Mouse (Mus musculus): ENCODE measurements around the gene Snrpa1. TPM values are rescaled to one million over a fixed set of nuclear protein-coding genes. Genes with fewer than 3 reads are reported as not detected.

The Snrpa1 gene
- total and polyA plus RNA-seq, 3 experiments, result 188 to 318 (median 260) TPM

- H3K9ac ChIP-seq (ENCODE audit: control insufficient read depth, low read depth, low read length, poor library complexity, severe bottlenecking), result no peak overlapping the region
Measured at GRCm38 (mm10) chr7:66084546-66084945, 25.7 kb downstream of the Snrpa1 start.

DNA sequence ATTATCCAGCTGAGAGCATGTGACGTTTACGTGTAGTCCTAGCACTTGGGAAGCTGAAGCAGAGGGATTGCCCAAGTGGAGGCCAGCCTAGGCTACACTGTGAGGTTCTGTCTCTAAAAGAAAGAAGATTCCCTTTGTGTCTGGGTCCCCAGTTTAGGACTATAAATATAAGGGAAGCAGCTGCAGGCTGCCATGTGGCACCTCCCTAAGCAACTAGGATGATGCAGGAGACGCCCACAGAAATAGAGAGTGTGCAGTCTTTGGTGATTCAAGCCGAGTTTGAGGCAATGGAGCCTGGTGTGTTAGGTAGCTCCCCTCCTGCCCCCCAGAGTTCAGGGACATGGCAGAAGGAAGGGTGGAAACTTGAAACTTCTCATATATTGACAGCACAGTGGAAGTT is 28.8 kb downstream of the Snrpa1 start:
- Histone ChIP-seq H3K27me3 (ENCODE audit: control insufficient read depth in 1 of 2, insufficient read depth in 2 of 2, low read length in 2 of 2) (no peaks in the 10 kb centered on the region), H3K9me3 (replicated peaks; ENCODE audit: insufficient read depth, low read length) (no peaks in the 10 kb centered on the region), H3K4me3 (ENCODE audit: control insufficient read depth in 1 of 2, insufficient read depth in 1 of 2, low read depth in 2 of 2, low read length in 2 of 2) (no peak overlapping the region), H3K9ac (ENCODE audit: control insufficient read depth, low read depth, low read length, poor library complexity, severe bottlenecking) (no peak overlapping the region), H3K4me1 (ENCODE audit: control insufficient read depth in 1 of 2, insufficient read depth in 2 of 2, low read length in 2 of 2) (no peaks in the 10 kb centered on the region), H3K36me3 (ENCODE audit: control insufficient read depth in 1 of 2, insufficient read depth in 2 of 2, low read length in 2 of 2) (peaks cover 0 to 15% of the 10 kb centered on the region in 2 experiments; a peak in 2 of 4 replicates), H3K27ac (ENCODE audit: control insufficient read depth, low read depth, low read length) (no peak overlapping the region), H3K79me2 (ENCODE audit: control insufficient read depth, insufficient read depth, low read length, poor library complexity) (no peaks in the 10 kb centered on the region)
- TF ChIP-seq TBP (IDR thresholded peaks at IDR 0.05; ENCODE audit: low read depth, low read length) (no peak), RAD21 (IDR thresholded peaks at IDR 0.05; ENCODE audit: low read depth, low read length) (no peak), POLR2A (IDR thresholded peaks at IDR 0.05; ENCODE audit: control insufficient read depth in 1 of 2, insufficient read depth in 1 of 2, low read depth in 1 of 2, low read length in 2 of 2, poor library complexity in 1 of 2) (no peak), MYB (IDR thresholded peaks at IDR 0.05; ENCODE audit: low read depth, low read length) (no peak), ETS1 (IDR thresholded peaks at IDR 0.05; ENCODE audit: low read depth, low read length) (no peak), BHLHE40 (IDR thresholded peaks at IDR 0.05; ENCODE audit: borderline replicate concordance, low read depth, low read length) (no peak), TAL1 (IDR thresholded peaks at IDR 0.05; ENCODE audit: low read length) (no peak), EP300 (IDR thresholded peaks at IDR 0.05; ENCODE audit: low read depth in 1 of 2, low read length in 2 of 2) (no peak), NRF1 (IDR thresholded peaks at IDR 0.05; ENCODE audit: insufficient read depth, low read depth, low read length, poor library complexity, severe bottlenecking) (no peak), USF1 (IDR thresholded peaks at IDR 0.05; ENCODE audit: low read depth, low read length) (no peak), MAFK (IDR thresholded peaks at IDR 0.05; ENCODE audit: borderline replicate concordance, low read depth, low read length) (no peak), CHD1 (IDR thresholded peaks at IDR 0.05; ENCODE audit: low read depth, low read length) (no peak), GABPA (IDR thresholded peaks at IDR 0.05; ENCODE audit: low read depth, low read length) (no peak), UBTF (IDR thresholded peaks at IDR 0.05; ENCODE audit: borderline replicate concordance, insufficient read depth, low read depth, low read length) (no peak), ELF1 (IDR thresholded peaks at IDR 0.05; ENCODE audit: low read depth, low read length) (no peak), CTCF (IDR thresholded peaks at IDR 0.05 in 2 of 3, conservative IDR thresholded peaks at IDR 0.05 in 1 of 3; ENCODE audit: control insufficient read depth in 1 of 3, insufficient read depth in 1 of 3, low read depth in 2 of 3, low read length in 3 of 3, poor library complexity in 1 of 3, severe bottlenecking in 1 of 3) (no peak)
- DNase-seq (ENCODE audit: low read depth, low spot score), result no peak

More at GRCm38 (mm10) chr7:66084546-66084945, 25.7 kb downstream of the Snrpa1 start:
- Histone ChIP-seq H3K4me3 (ENCODE audit: control insufficient read depth in 1 of 2, insufficient read depth in 1 of 2, low read depth in 2 of 2, low read length in 2 of 2) (no peak overlapping the region), H3K4me1 (ENCODE audit: control insufficient read depth in 1 of 2, insufficient read depth in 2 of 2, low read length in 2 of 2) (peaks cover 0 to 2% of the 10 kb centered on the region in 2 experiments; a peak in 1 of 4 replicates), H3K79me2 (ENCODE audit: control insufficient read depth, insufficient read depth, low read length, poor library complexity) (peaks cover 4% of the 10 kb centered on the region), H3K27me3 (ENCODE audit: control insufficient read depth in 1 of 2, insufficient read depth in 2 of 2, low read length in 2 of 2) (no peaks in the 10 kb centered on the region), H3K9me3 (replicated peaks; ENCODE audit: insufficient read depth, low read length) (no peaks in the 10 kb centered on the region), H3K27ac (ENCODE audit: control insufficient read depth, low read depth, low read length) (no peak overlapping the region), H3K36me3 (ENCODE audit: control insufficient read depth in 1 of 2, insufficient read depth in 2 of 2, low read length in 2 of 2) (peaks cover 7 to 19% of the 10 kb centered on the region in 2 experiments)
- no peak for DNase-seq (ENCODE audit: low read depth, low spot score)
- TF ChIP-seq POLR2AphosphoS2 (IDR thresholded peaks at IDR 0.05; ENCODE audit: low read length), result no peak
